Mouse (Mus musculus) thymus, adult 2 months (tissue): Measurements from ENCODE around the gene Tmem178b.

Experiments
- CTCF ChIP-seq: fragments of 200-500 bp; IDR thresholded peaks from 2 replicates; pipeline ENCODE4 v1.5.1; 2012; ENCODE audit warnings: mild to moderate bottlenecking, control low read depth, low read length, moderate library complexity, borderline replicate concordance; ENCODE audit not compliant: control insufficient read depth, poor library complexity, insufficient read depth; ENCODE audit errors: extremely low read depth
- POLR2A ChIP-seq: fragments of 200-500 bp; IDR thresholded peaks from 2 replicates; pipeline ENCODE4 v1.6.1; 2012; ENCODE audit warnings: mild to moderate bottlenecking, low read length, control low read depth, moderate library complexity; ENCODE audit not compliant: control insufficient read depth, poor library complexity, insufficient read depth; ENCODE audit errors: extremely low read depth

DNA sequence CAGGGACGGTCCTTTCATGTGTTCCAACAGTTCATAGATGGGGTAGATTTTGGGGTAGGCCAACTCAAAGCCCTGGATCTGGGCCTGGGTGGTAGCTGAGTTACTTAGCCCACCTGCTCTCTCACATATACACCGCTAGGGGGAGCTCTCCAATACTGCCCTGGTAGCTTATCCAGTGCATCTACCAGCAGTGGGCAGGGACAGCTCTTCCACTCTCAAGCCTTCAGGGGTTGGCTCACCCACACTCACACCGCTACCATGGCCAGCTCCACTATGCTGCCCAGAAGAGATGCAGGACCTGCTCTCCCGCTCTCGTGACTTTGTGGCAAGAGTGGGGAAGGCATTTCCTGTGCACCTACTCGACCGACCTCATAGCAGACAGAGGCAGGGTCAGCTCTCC, 24.3 kb upstream of the Tmem178b start:
- TF ChIP-seq CTCF (peak; percentile 55; the same call in 1 of the 2 replicates), POLR2A (no peak)
